Mouse (Mus musculus) brain, embryonic 18.5 days (tissue): Measurements from ENCODE around the gene Ranbp1.
"Not testable (repeated sequence)": the region's sequence is repeated elsewhere in the genome, so short reads cannot be mapped to it uniquely, and the experiment has no call there.

ENCODE experiments used
- DNase-seq: peaks from one replicate; pipeline ENCODE4 v3.0.0-alpha.2; 2012; ENCODE audit warnings: low read depth, low spot score

Gene Ranbp1

GRCm38 (mm10) chr16:18203430-18204091 is 45.0 kb downstream of the Ranbp1 start:
- no peak for DNase-seq

- DNase-seq: no peak
Observed at GRCm38 (mm10) chr16:18202061-18202460, 46.5 kb downstream of the Ranbp1 start.

- no peak for DNase-seq
Observed at GRCm38 (mm10) chr16:18201620-18202019, 46.9 kb downstream of the Ranbp1 start.

DNA sequence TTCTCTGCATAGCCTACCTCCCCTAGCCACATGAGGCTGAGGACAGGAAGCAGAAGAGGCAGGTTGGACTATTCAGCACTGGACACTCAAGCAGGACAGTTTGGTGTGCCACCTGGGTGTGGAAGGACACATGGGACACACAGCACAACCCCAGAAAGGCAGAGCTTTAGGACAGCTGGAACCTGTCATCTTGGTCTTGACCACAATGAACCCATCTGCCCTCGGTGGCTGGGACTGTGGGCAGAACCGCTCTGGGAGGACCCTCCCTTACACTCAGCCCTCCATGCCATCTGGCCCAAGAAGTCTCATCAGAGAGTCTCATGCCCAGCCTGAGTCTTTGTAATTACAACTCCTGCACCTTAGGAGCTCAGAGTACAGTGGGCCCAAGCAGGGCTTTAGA is 48.5 kb downstream of the Ranbp1 start:
- no peak for DNase-seq

DNA sequence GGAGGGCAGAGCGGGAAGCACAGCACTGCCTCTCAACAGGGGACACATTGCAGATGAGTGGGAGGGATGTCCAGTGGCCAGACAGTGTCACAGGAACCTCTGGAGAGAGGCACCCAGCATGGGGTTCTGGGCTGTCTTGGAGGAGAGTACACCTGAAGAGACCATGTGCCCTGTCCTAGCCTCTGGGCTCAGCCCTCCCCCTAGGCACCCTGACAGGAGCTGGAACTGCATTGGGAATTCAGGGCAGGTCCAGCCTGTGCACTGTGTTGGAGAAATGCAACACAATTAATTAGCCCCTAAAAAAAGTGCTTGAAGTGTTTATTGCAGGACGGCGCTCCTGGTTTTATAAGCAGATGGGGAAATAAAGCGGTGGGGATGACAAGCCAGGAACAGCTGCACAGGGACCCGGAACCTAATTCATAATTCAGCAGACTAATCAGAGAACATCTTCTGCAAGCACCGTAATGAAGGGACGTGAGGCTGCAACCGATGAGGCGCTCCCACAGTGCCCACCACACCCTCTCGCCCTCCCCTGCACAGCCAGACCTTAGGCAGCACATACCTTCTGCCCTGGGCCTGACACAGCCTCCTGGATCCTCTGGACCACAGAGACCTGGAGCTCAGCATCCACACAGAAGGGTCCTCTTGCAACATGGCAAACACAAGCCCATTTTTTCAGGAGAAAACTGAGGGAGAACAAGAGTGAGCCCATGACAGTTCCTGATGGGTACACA is 50.0 kb downstream of the Ranbp1 start:
- no peak for DNase-seq

GRCm38 (mm10) chr16:18197881-18198280 is 50.7 kb downstream of the Ranbp1 start:
- no peak for DNase-seq

DNA sequence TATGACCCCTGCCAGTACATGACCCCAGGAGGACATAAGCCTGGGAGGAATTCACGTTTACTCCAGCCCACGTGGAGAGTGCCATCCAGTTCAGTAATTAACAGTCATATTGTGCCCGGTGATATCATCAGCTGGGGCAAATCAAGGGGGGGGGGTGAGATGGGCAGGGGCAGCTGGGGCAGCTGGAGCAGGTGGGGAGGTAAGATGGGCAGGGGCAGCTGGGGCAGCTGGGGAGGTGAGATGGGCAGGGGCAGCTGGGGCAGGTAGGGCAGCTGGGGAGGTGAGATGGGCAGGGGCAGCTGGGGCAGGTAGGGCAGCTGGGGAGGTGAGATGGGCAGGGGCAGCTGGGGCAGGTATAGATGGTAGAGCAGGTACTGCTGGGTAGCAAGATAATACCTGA is 53.0 kb downstream of the Ranbp1 start:
- DNase-seq: not testable (repeated sequence)

DNA sequence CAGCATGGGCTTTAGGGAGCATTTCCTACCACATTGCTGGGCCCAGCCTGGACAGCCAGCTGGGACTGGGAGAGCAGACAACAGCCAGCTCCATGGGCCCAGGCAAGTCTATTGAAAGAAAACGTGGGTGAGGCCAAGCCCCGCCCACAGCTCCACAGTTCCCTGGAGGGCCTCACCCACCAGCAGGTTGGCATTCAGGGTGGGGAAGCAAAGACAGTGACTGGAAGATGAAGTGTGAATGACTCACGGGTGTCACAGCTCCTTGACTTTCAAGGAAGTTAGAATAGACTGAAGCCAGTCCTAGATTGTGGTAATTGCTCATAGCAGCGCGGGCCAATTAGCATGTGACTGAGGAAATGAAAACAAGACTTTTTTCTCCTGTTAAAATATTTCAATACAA is 53.5 kb downstream of the Ranbp1 start:
- DNase-seq: no peak

GRCm38 (mm10) chr16:18194208-18194985 is 54.1 kb downstream of the Ranbp1 start:
- no peak for DNase-seq

DNA sequence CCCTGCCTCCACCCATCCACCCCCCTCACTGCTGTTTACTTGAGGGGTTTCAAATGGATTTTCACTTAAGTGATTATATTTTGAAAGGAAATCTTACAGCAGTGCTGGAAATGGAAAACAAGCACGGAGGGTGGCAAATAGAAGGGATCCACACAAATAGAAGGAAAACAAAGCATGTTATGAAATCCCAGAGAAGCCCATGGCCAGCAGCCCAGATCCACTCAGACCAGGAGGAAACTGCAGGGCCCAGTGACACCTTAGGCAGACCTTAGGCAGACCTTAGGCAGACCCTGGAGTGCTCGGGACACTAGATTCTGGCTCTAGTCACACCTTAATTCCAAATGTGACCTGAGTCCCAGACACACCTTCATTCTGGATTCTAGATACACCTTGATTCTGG is 57.5 kb downstream of the Ranbp1 start:
- DNase-seq: no peak
